Comparison of ENCODE assay signal across 22 mouse cellular contexts in genomic region chr7:74703533-74703932, GRCm38 (mm10).
DNase-seq lines count a peak whose midpoint lies in the region; ATAC-seq and TF ChIP-seq lines count a peak whose summit lies in the region.
"Had no signal": no experiment of that assay in that cellular context is flagged by ENCODE, and none has a peak within 500 bp of the region (broad histone marks: within the 10 kb centered on the region; RNA-seq: fewer than 3 reads in every experiment).

No protein-coding gene starts in this region.

- TF ChIP-seq CTCF in layer of hippocampus, adult 2 months (conservative IDR thresholded peaks at IDR 0.05) = peak; percentile 57
- peak; percentile 47 for TF ChIP-seq CTCF in E14TG2a.4 (conservative IDR thresholded peaks at IDR 0.05; ENCODE audit: low read length)

- no peak for DNase-seq in layer of hippocampus, adult 2 months (ENCODE audit: low spot score in 2 of 2)
- DNase-seq in layer of hippocampus, adult 8-10 months (ENCODE audit: low spot score in 2 of 2) = no peak
- DNase-seq in induced T-regulatory cell, adult 2 months (ENCODE audit: low read depth) = peak; percentile 42
- no peak for DNase-seq in urinary bladder, postnatal 10 days (ENCODE audit: low spot score)
- DNase-seq in adrenal gland, adult 8-10 months = no peak
- DNase-seq: cerebellum, postnatal 25 days; gastrocnemius, postnatal 14 days; kidney, postnatal 36 days; layer of hippocampus, postnatal 36 days; right cerebral cortex, postnatal 25 days; thymus, adult 18-20 months had no signal

- no peaks in the 10 kb centered on the region for H3K27me3 ChIP-seq in E14TG2a.4 (ENCODE audit: insufficient read depth, low read length)
- H3K27me3 ChIP-seq: heart, embryonic 13.5 days; liver, embryonic 15.5 days; midbrain, embryonic 13.5 days had no signal

- H3K9me3 ChIP-seq in E14TG2a.4 (ENCODE audit: low read length) = no peaks in the 10 kb centered on the region
- H3K9me3 ChIP-seq: embryonic facial prominence, embryonic 10.5 days; heart, embryonic 13.5 days; limb, embryonic 10.5 days; liver, embryonic 15.5 days had no signal

- no peak overlapping the region for H3K4me3 ChIP-seq in layer of hippocampus, adult 2 months
- no peak overlapping the region for H3K4me3 ChIP-seq in E14TG2a.4 (replicated peaks; ENCODE audit: low read length)
- H3K4me3 ChIP-seq: embryonic facial prominence, embryonic 10.5 days; erythroblast, embryonic 14.5 days; heart, embryonic 13.5 days; limb, embryonic 10.5 days; liver, embryonic 15.5 days; midbrain, embryonic 13.5 days had no signal

- no peak overlapping the region for H3K27ac ChIP-seq in layer of hippocampus, adult 2 months
- H3K27ac ChIP-seq: embryonic facial prominence, embryonic 10.5 days; heart, embryonic 13.5 days; limb, embryonic 10.5 days; liver, embryonic 15.5 days; macrophage; midbrain, embryonic 13.5 days had no signal

- no peaks in the 10 kb centered on the region for H3K4me1 ChIP-seq in E14TG2a.4 (replicated peaks; ENCODE audit: low read depth, low read length)
- H3K4me1 ChIP-seq: heart, embryonic 13.5 days; limb, embryonic 10.5 days; liver, embryonic 15.5 days had no signal

- ATAC-seq in CD4-positive, CD25-positive, alpha-beta regulatory T cell, adult 4 months = peak; percentile 73
- ATAC-seq: forebrain, embryonic 16.5 days; intestine, embryonic 16.5 days; midbrain, embryonic 13.5 days had no signal

- H3K36me3 ChIP-seq in E14TG2a.4 (ENCODE audit: insufficient read depth, low read length) = no peaks in the 10 kb centered on the region
- H3K36me3 ChIP-seq: embryonic facial prominence, embryonic 10.5 days; heart, embryonic 13.5 days; limb, embryonic 10.5 days; liver, embryonic 15.5 days; midbrain, embryonic 13.5 days had no signal
